Mouse (Mus musculus): ENCODE data around the gene Tmem80. TPM values are rescaled to one million over a fixed set of nuclear protein-coding genes. Genes with fewer than 3 reads are reported as not detected.

Tmem80 gene
- polyA plus RNA-seq, 1 experiment from 2014 or later, result 37.4 TPM

Other genes starting within 250 kb of the Tmem80 start
- gene Pkp3, start 249.5 kb upstream of the Tmem80 start, polyA plus RNA-seq (2016; fragmentation: Nextera tagmentation; extraction: Ambion mirVana), result 0.41 and 0.50 TPM in 2 replicates
- gene Sigirr, start 227.2 kb upstream of the Tmem80 start, polyA plus RNA-seq (2016; fragmentation: Nextera tagmentation; extraction: Ambion mirVana), result 2.2 and 2.9 TPM in 2 replicates
- 0.09 and 0.30 TPM in 2 replicates for gene Ano9, start 209.9 kb upstream of the Tmem80 start, polyA plus RNA-seq (2016; fragmentation: Nextera tagmentation; extraction: Ambion mirVana)
- 58.0 and 65.9 TPM in 2 replicates for gene Ptdss2, start 205.4 kb upstream of the Tmem80 start, polyA plus RNA-seq (2016; fragmentation: Nextera tagmentation; extraction: Ambion mirVana)
- gene Rnh1, start 154.9 kb upstream of the Tmem80 start, polyA plus RNA-seq (2016; fragmentation: Nextera tagmentation; extraction: Ambion mirVana), result 82.4 and 88.2 TPM in 2 replicates
- gene Hras, start 133.7 kb upstream of the Tmem80 start, polyA plus RNA-seq (2016; fragmentation: Nextera tagmentation; extraction: Ambion mirVana), result 74.1 and 78.2 TPM in 2 replicates
- 2.5 and 3.5 TPM in 2 replicates for gene Lrrc56, start 133.6 kb upstream of the Tmem80 start, polyA plus RNA-seq (2016; fragmentation: Nextera tagmentation; extraction: Ambion mirVana)
- 1.3 and 1.4 TPM in 2 replicates for gene Lmntd2, start 113.7 kb upstream of the Tmem80 start, polyA plus RNA-seq (2016; fragmentation: Nextera tagmentation; extraction: Ambion mirVana)
- gene Rassf7, start 111.9 kb upstream of the Tmem80 start, polyA plus RNA-seq (2016; fragmentation: Nextera tagmentation; extraction: Ambion mirVana), result 12.9 and 16.2 TPM in 2 replicates
- gene Phrf1, start 99.0 kb upstream of the Tmem80 start, polyA plus RNA-seq (2016; fragmentation: Nextera tagmentation; extraction: Ambion mirVana), result 56.4 and 59.3 TPM in 2 replicates
- 1.1 and 1.7 TPM in 2 replicates for gene Irf7, start 61.3 kb upstream of the Tmem80 start, polyA plus RNA-seq (2016; fragmentation: Nextera tagmentation; extraction: Ambion mirVana)
- not detected in 2 replicates for gene Cdhr5, start 51.0 kb upstream of the Tmem80 start, polyA plus RNA-seq (2016; fragmentation: Nextera tagmentation; extraction: Ambion mirVana)
- 0.64 TPM in 1 of 2 replicates, not detected in the other for gene Sct, start 48.6 kb upstream of the Tmem80 start, polyA plus RNA-seq (2016; fragmentation: Nextera tagmentation; extraction: Ambion mirVana)
- gene Drd4, start 35.7 kb upstream of the Tmem80 start, polyA plus RNA-seq (2016; fragmentation: Nextera tagmentation; extraction: Ambion mirVana), result 0.06 and 0.15 TPM in 2 replicates
- 34.3 and 35.6 TPM in 2 replicates for gene Deaf1, start within 50 bp of the Tmem80 start, polyA plus RNA-seq (2016; fragmentation: Nextera tagmentation; extraction: Ambion mirVana)
- 0.73 and 1.3 TPM in 2 replicates for gene Eps8l2, start 11.1 kb downstream of the Tmem80 start, polyA plus RNA-seq (2016; fragmentation: Nextera tagmentation; extraction: Ambion mirVana)
- gene Taldo1, start 64.5 kb downstream of the Tmem80 start, polyA plus RNA-seq (2016; fragmentation: Nextera tagmentation; extraction: Ambion mirVana), result 276 and 284 TPM in 2 replicates
- 25.5 and 26.7 TPM in 2 replicates for gene Gatd1, start 86.4 kb downstream of the Tmem80 start, polyA plus RNA-seq (2016; fragmentation: Nextera tagmentation; extraction: Ambion mirVana)
- 13.9 and 14.6 TPM in 2 replicates for gene Cend1, start 101.8 kb downstream of the Tmem80 start, polyA plus RNA-seq (2016; fragmentation: Nextera tagmentation; extraction: Ambion mirVana)
- 19.3 and 20.7 TPM in 2 replicates for gene Slc25a22, start 110.2 kb downstream of the Tmem80 start, polyA plus RNA-seq (2016; fragmentation: Nextera tagmentation; extraction: Ambion mirVana)
- gene Pidd1, start 116.3 kb downstream of the Tmem80 start, polyA plus RNA-seq (2016; fragmentation: Nextera tagmentation; extraction: Ambion mirVana), result 12.0 and 14.3 TPM in 2 replicates
- 867 and 941 TPM in 2 replicates for gene Rplp2, start 119.6 kb downstream of the Tmem80 start, polyA plus RNA-seq (2016; fragmentation: Nextera tagmentation; extraction: Ambion mirVana)
- gene Pnpla2, start 127.5 kb downstream of the Tmem80 start, polyA plus RNA-seq (2016; fragmentation: Nextera tagmentation; extraction: Ambion mirVana), result 42.3 and 43.3 TPM in 2 replicates
- 16.6 and 17.5 TPM in 2 replicates for gene Cracr2b, start 133.4 kb downstream of the Tmem80 start, polyA plus RNA-seq (2016; fragmentation: Nextera tagmentation; extraction: Ambion mirVana)
- 27.4 and 30.6 TPM in 2 replicates for gene Cd151, start 139.7 kb downstream of the Tmem80 start, polyA plus RNA-seq (2016; fragmentation: Nextera tagmentation; extraction: Ambion mirVana)
- gene Polr2l, start 147.4 kb downstream of the Tmem80 start, polyA plus RNA-seq (2016; fragmentation: Nextera tagmentation; extraction: Ambion mirVana), result 60.7 and 64.7 TPM in 2 replicates
- 57.5 and 57.6 TPM in 2 replicates for gene Tspan4, start 147.5 kb downstream of the Tmem80 start, polyA plus RNA-seq (2016; fragmentation: Nextera tagmentation; extraction: Ambion mirVana)
- 35.9 and 38.6 TPM in 2 replicates for gene Chid1, start 212.1 kb downstream of the Tmem80 start, polyA plus RNA-seq (2016; fragmentation: Nextera tagmentation; extraction: Ambion mirVana)
- gene Ap2a2, start 234.4 kb downstream of the Tmem80 start, polyA plus RNA-seq (2016; fragmentation: Nextera tagmentation; extraction: Ambion mirVana), result 70.2 and 70.7 TPM in 2 replicates

All from heart, embryonic 12.5 days (tissue).